Mouse (Mus musculus) liver, embryonic 12.5 days (tissue): ENCODE results near the gene Bmpr2. TPM values are rescaled to one million over a fixed set of nuclear protein-coding genes. Genes with fewer than 3 reads are reported as not detected.

Experiments
- ATAC-seq: fragments of 200-750 bp; cut with Nextera tagmentation; 2 replicates; pipeline ENCODE4 v1.8.0; 2017; ENCODE audit warnings: moderate number of reproducible peaks, mild to moderate bottlenecking, moderate library complexity
- H3K27ac ChIP-seq: fragments of 300-500 bp; sonication (generic); 2 replicates; pipeline ENCODE4 v1.5.1; 2016; ENCODE audit warnings: mild to moderate bottlenecking
- H3K27me3 ChIP-seq: fragments of 300-500 bp; sonication (generic); replicated peaks from 2 replicates; pipeline ENCODE4 v1.6.1; 2016; ENCODE audit warnings: mild to moderate bottlenecking, moderate library complexity
- H3K36me3 ChIP-seq: fragments of 300-500 bp; sonication (generic); 2 replicates; pipeline ENCODE4 v1.6.1; 2016; ENCODE audit warnings: mild to moderate bottlenecking, moderate library complexity
- H3K4me1 ChIP-seq: fragments of 300-500 bp; sonication (generic); 2 replicates; pipeline ENCODE4 v1.6.1; 2016
- H3K4me2 ChIP-seq: fragments of 300-500 bp; sonication (generic); 2 replicates; pipeline ENCODE4 v1.6.1; 2016; ENCODE audit warnings: mild to moderate bottlenecking, moderate library complexity
- H3K4me3 ChIP-seq: fragments of 300-500 bp; sonication (generic); 2 replicates; pipeline ENCODE4 v1.5.1; 2016; ENCODE audit warnings: mild to moderate bottlenecking, moderate library complexity
- H3K9ac ChIP-seq: fragments of 300-500 bp; sonication (generic); 2 replicates; pipeline ENCODE4 v1.6.1; 2016; ENCODE audit warnings: mild to moderate bottlenecking, moderate library complexity
- H3K9me3 ChIP-seq: fragments of 300-500 bp; sonication (generic); replicated peaks from 2 replicates; pipeline ENCODE4 v1.6.1; 2016; ENCODE audit warnings: mild to moderate bottlenecking, moderate library complexity
- WGBS: fragments of 180-500 bp; shearing (Covaris S2); methylation state at CpG from one replicate; pipeline ENCODE4 v1.1.7; 2016; ENCODE audit not compliant: insufficient replicate concordance; 5-methylcytosine and 5-hydroxymethylcytosine counted together
- polyA plus RNA-seq: library from polyadenylated mRNA; unstranded; fragments of >200 nt; fragmentation: Nextera tagmentation; extraction: Ambion mirVana; gene quantifications from 2 replicates; pipeline ENCODE4 v1.2.1, GENCODE M21; 2016

The Bmpr2 gene
- polyA plus RNA-seq, 1 experiment from 2014 or later, result 1.5 TPM

- ATAC-seq, result no peak
- WGBS, result 38% methylated on average over 2 of the region's 2 CpGs
- Histone ChIP-seq H3K27ac (no peak overlapping the region), H3K9ac (no peak overlapping the region), H3K4me3 (no peak overlapping the region), H3K4me1 (peaks cover 14% of the 10 kb centered on the region; the same call in 1 of the 2 replicates), H3K27me3 (no peaks in the 10 kb centered on the region), H3K9me3 (no peaks in the 10 kb centered on the region), H3K36me3 (no peaks in the 10 kb centered on the region), H3K4me2 (0 out of 2 replicates have a peak overlapping the region, but pooled peaks have one; percentile 6)
These were observed 46.7 kb downstream of the Bmpr2 start for GRCm38 (mm10) chr1:59809921-59810320.

GRCm38 (mm10) chr1:59812782-59813181 is 49.6 kb downstream of the Bmpr2 start:
- WGBS, result 80% methylated on average over 4 of the region's 4 CpGs

GRCm38 (mm10) chr1:59825421-59825820 is 62.2 kb downstream of the Bmpr2 start:
- Histone ChIP-seq H3K27ac (no peak overlapping the region), H3K4me2 (no peak overlapping the region), H3K4me3 (no peak overlapping the region), H3K9ac (no peak overlapping the region), H3K36me3 (no peaks in the 10 kb centered on the region), H3K4me1 (peaks cover 11% of the 10 kb centered on the region), H3K27me3 (no peaks in the 10 kb centered on the region), H3K9me3 (no peaks in the 10 kb centered on the region)
- no peak for ATAC-seq

More at GRCm38 (mm10) chr1:59812782-59813181, 49.6 kb downstream of the Bmpr2 start:
- Histone ChIP-seq H3K4me1 (peaks cover 7% of the 10 kb centered on the region; the same call in 1 of the 2 replicates), H3K36me3 (peaks cover 21% of the 10 kb centered on the region), H3K27ac (no peak overlapping the region), H3K4me3 (no peak overlapping the region), H3K9ac (no peak overlapping the region), H3K9me3 (no peaks in the 10 kb centered on the region), H3K4me2 (no peak overlapping the region), H3K27me3 (no peaks in the 10 kb centered on the region)
- no peak for ATAC-seq

GRCm38 (mm10) chr1:59826583-59826982 is 63.4 kb downstream of the Bmpr2 start:
- Histone ChIP-seq H3K27me3 (no peaks in the 10 kb centered on the region), H3K9me3 (no peaks in the 10 kb centered on the region), H3K4me2 (no peak overlapping the region), H3K36me3 (no peaks in the 10 kb centered on the region), H3K4me3 (no peak overlapping the region), H3K9ac (no peak overlapping the region), H3K4me1 (peaks cover 16% of the 10 kb centered on the region), H3K27ac (no peak overlapping the region)
- 81% methylated on average over 8 of the region's 8 CpGs for WGBS
- ATAC-seq, result no peak

GRCm38 (mm10) chr1:59829410-59829809 is 66.2 kb downstream of the Bmpr2 start:
- no peaks in the 10 kb centered on the region for H3K36me3 ChIP-seq
- peaks cover 20% of the 10 kb centered on the region for H3K4me1 ChIP-seq
- H3K4me2 ChIP-seq, result no peak overlapping the region
- no peak overlapping the region for H3K4me3 ChIP-seq
- no peak overlapping the region for H3K9ac ChIP-seq
- no peak overlapping the region for H3K27ac ChIP-seq
- 15% methylated on average over 2 of the region's 2 CpGs for WGBS
- no peak for ATAC-seq
- no peaks in the 10 kb centered on the region for H3K9me3 ChIP-seq
- H3K27me3 ChIP-seq, result no peaks in the 10 kb centered on the region

- Histone ChIP-seq H3K4me3 (no peak overlapping the region), H3K27ac (0 out of 2 replicates have a peak overlapping the region, but pooled peaks have one; percentile 26), H3K4me2 (peak overlapping the region; percentile 25), H3K9ac (no peak overlapping the region), H3K27me3 (no peaks in the 10 kb centered on the region), H3K9me3 (no peaks in the 10 kb centered on the region), H3K36me3 (no peaks in the 10 kb centered on the region), H3K4me1 (peaks cover 20% of the 10 kb centered on the region)
- peak; percentile 58 for ATAC-seq
- 13% methylated on average over 6 of the region's 6 CpGs for whole genome bisulfite sequencing
These were observed 67.0 kb downstream of the Bmpr2 start for GRCm38 (mm10) chr1:59830194-59830593.

- no peaks in the 10 kb centered on the region for H3K36me3 ChIP-seq
- H3K9ac ChIP-seq, result no peak overlapping the region
- peaks cover 20% of the 10 kb centered on the region for H3K4me1 ChIP-seq
- H3K4me2 ChIP-seq, result no peak overlapping the region
- H3K4me3 ChIP-seq, result no peak overlapping the region
- ATAC-seq, result peak; percentile 46; the same call in 1 of the 2 replicates
- H3K27ac ChIP-seq, result no peak overlapping the region
- no peaks in the 10 kb centered on the region for H3K9me3 ChIP-seq
- H3K27me3 ChIP-seq, result no peaks in the 10 kb centered on the region
- 23% methylated on average over 2 of the region's 2 CpGs for WGBS
These were observed 70.5 kb downstream of the Bmpr2 start for GRCm38 (mm10) chr1:59833723-59834122.

- no peak overlapping the region for H3K4me2 ChIP-seq
These were observed 85.1 kb downstream of the Bmpr2 start for GRCm38 (mm10) chr1:59848327-59848726.

GRCm38 (mm10) chr1:59859046-59859445 is 95.8 kb downstream of the Bmpr2 start:
- H3K9ac ChIP-seq, result no peak overlapping the region
- H3K36me3 ChIP-seq, result peaks cover 27% of the 10 kb centered on the region

More at GRCm38 (mm10) chr1:59848327-59848726, 85.1 kb downstream of the Bmpr2 start:
- H3K9me3 ChIP-seq, result no peaks in the 10 kb centered on the region
- H3K9ac ChIP-seq, result no peak overlapping the region
- H3K4me3 ChIP-seq, result no peak overlapping the region
- no peak overlapping the region for H3K27ac ChIP-seq
- peaks cover 4% of the 10 kb centered on the region; the same call in 1 of the 2 replicates for H3K36me3 ChIP-seq
- ATAC-seq, result no peak
- 77% methylated on average over 8 of the region's 8 CpGs for WGBS
- H3K4me1 ChIP-seq, result no peaks in the 10 kb centered on the region
- no peaks in the 10 kb centered on the region for H3K27me3 ChIP-seq

GRCm38 (mm10) chr1:59862144-59862543 is 98.9 kb downstream of the Bmpr2 start:
- Histone ChIP-seq H3K27me3 (no peaks in the 10 kb centered on the region), H3K4me1 (no peaks in the 10 kb centered on the region), H3K27ac (no peak overlapping the region), H3K4me2 (no peak overlapping the region), H3K4me3 (no peak overlapping the region), H3K9ac (no peak overlapping the region), H3K9me3 (no peaks in the 10 kb centered on the region), H3K36me3 (peaks cover 27% of the 10 kb centered on the region)
- 44% methylated on average over 1 of the region's 1 CpGs for WGBS
- no peak for ATAC-seq

More at GRCm38 (mm10) chr1:59859046-59859445, 95.8 kb downstream of the Bmpr2 start:
- no peaks in the 10 kb centered on the region for H3K9me3 ChIP-seq
- H3K4me3 ChIP-seq, result no peak overlapping the region
- H3K4me2 ChIP-seq, result no peak overlapping the region
- no peaks in the 10 kb centered on the region for H3K27me3 ChIP-seq
- H3K27ac ChIP-seq, result no peak overlapping the region
- 71% methylated on average over 1 of the region's 1 CpGs for WGBS
- H3K4me1 ChIP-seq, result no peaks in the 10 kb centered on the region
- ATAC-seq, result no peak

GRCm38 (mm10) chr1:59868041-59868440 is 104.8 kb downstream of the Bmpr2 start:
- no peaks in the 10 kb centered on the region for H3K27me3 ChIP-seq
- H3K9me3 ChIP-seq, result no peaks in the 10 kb centered on the region
- WGBS, result 76% methylated on average over 5 of the region's 5 CpGs
- no peaks in the 10 kb centered on the region for H3K4me1 ChIP-seq
- no peak for ATAC-seq
- peaks cover 32% of the 10 kb centered on the region for H3K36me3 ChIP-seq
- no peak overlapping the region for H3K4me3 ChIP-seq
- no peak overlapping the region for H3K4me2 ChIP-seq
- no peak overlapping the region for H3K27ac ChIP-seq
- H3K9ac ChIP-seq, result no peak overlapping the region

- Histone ChIP-seq H3K4me2 (no peak overlapping the region), H3K27ac (no peak overlapping the region), H3K9ac (no peak overlapping the region), H3K27me3 (no peaks in the 10 kb centered on the region), H3K4me3 (no peak overlapping the region), H3K36me3 (peaks cover 6% of the 10 kb centered on the region; the same call in 1 of the 2 replicates), H3K9me3 (no peaks in the 10 kb centered on the region), H3K4me1 (no peaks in the 10 kb centered on the region)
- no peak for ATAC-seq
- WGBS, result 82% methylated on average over 3 of the region's 3 CpGs
These were observed 110.8 kb downstream of the Bmpr2 start for GRCm38 (mm10) chr1:59874023-59874422.

- 71% methylated on average over 7 of the region's 7 CpGs for WGBS
- Histone ChIP-seq H3K4me2 (no peak overlapping the region), H3K4me3 (no peak overlapping the region), H3K27me3 (no peaks in the 10 kb centered on the region), H3K4me1 (no peaks in the 10 kb centered on the region), H3K36me3 (no peaks in the 10 kb centered on the region), H3K27ac (no peak overlapping the region), H3K9me3 (no peaks in the 10 kb centered on the region), H3K9ac (no peak overlapping the region)
- ATAC-seq, result no peak
These were observed 114.9 kb downstream of the Bmpr2 start for GRCm38 (mm10) chr1:59878098-59878497.
